Mouse (Mus musculus): Measurements from ENCODE around the gene Arhgef7.

Gene Arhgef7

DNA sequence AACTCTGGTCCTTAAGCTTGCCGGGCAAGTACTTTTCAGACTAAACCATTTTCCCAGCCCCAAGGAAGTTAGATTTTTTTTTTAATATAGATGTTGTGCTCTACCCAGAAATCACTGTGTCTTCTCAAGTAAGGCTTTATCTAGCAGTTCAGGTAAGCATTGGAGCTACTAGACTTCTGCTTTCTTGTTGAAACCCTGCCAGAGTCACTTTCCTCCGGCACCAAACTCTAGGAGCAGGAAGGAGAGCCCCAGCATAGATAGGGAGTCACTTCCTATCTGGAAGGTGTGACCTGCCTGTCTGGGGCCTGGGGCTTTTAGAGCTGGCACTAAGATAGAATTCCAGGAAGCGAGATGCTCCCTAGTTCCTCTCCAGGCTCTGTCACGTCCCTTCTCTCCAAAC, 10.3 kb upstream of the Arhgef7 start:
- DNase-seq (ENCODE audit: low spot score): no peak

DNA sequence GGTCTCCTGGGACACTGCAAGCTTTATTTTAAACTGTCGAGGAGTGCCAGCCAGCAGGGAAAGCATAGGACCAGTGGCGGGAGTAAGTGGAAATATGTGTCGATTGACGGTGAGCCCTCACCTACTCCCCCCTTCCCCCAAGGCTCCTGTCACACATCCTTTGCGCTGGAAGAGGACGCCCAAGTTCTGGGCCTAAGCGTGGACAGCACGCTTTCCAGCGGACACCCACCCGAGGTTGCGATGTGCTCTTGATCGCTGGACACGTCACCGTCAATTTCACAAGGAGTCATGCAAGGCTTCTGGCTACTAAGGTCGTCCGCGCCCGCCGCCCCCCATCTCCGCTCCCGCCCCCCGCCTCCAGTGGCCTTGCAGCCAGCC, 259 bp upstream of the Arhgef7 start:
- no peak for DNase-seq (ENCODE audit: low spot score)

DNA sequence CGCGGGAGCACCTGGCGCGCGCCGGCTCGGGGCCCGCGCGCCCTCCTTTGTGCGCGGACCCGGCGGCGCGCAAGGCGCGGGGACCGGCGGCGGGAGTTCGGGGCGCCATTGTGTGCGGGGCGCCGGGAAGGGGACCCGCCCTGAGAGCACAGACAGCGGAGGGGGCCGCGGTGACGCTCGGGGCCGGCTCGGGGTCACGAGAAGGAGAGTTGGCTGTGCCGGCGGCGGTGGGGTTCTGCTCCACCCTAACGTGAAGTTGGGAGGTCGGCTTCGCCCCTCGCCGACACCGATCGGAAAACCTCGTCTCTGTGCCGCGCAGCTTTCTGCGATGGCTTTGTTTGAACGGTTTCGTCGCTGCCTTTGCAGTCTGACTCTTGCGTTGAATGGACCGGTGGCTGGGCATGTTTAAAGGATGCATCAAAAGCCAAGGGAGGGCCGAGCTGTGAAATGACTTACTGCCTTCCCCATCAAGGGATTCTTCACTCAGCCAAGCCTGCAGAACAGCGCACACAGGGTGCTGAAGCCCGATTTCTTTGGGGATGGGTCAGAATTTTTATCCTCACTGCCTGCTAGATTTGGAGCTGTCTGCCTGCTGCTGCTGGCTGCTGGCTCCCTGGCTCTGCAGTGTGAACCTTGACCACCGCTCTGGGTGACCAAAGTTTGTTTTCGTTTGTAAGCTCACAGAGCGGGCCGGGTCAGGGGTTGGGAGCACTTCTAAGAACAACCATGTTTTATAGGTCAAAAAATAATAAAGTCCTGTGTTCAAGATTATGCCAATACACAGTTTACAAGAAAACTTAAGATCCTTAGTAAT, 1.2 kb downstream of the Arhgef7 start:
- DNase-seq (ENCODE audit: low spot score): peak; percentile 59

DNA sequence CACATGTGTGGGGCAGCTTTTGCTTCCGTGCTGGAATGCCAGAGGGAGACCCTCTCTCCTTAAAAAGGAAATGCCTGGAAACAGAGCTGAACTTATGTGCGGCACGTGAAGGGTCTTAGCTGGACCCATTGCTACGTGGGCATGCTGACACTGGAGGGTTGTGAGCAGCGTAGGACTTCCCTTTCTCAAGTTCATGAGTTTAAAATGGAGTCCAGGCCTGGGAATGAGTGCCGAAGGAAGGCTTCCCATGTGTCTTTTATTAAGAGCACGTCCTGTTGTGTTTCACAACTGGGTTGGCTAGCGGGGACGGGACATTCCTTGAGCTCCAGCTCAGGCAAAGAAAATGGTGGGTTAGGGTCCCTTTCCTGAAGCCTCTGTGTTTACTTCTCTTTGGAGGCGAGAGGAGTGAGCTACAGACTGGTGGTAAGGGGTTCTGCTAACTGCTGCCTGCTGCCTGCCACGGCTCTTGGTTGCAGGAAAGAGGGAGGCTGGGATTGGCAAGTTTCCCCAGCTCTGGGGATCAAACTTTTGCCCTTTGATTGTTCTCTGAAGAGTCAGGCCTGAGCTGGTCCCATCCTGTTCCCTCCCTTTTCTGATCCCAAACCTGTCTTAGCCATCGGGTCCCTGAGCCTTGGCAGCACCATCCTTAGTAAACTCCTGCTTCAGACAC, 2.9 kb downstream of the Arhgef7 start:
- no peak for DNase-seq (ENCODE audit: low spot score)

DNA sequence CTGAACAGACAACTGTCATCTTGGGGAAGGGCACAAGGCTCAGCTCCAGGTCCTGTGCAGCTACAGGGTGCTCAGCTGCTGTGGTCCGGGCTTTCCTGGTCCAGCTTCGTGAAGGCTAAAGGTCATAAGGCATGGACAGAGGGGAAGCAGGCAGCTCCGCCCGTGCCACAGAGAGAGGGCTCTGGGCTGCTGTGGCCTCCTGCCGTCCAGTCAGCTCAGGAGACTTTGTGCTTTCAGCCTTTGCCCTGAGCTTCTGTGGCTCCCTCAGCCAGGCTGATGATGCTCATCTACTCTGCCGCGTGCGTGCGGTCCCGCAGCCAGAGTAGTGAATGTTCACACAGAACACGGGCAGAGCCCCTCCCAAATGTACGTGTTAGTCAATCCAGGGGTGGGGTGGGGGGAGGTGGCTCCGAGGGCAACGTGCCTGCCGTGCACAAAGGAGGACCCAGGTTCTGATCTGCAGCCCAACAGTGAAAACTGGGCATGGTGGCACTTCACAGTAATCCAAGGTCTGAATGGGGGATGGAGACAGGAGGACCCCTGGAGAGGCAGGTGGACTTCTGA, 8.2 kb downstream of the Arhgef7 start:
- DNase-seq (ENCODE audit: low spot score): no peak

DNA sequence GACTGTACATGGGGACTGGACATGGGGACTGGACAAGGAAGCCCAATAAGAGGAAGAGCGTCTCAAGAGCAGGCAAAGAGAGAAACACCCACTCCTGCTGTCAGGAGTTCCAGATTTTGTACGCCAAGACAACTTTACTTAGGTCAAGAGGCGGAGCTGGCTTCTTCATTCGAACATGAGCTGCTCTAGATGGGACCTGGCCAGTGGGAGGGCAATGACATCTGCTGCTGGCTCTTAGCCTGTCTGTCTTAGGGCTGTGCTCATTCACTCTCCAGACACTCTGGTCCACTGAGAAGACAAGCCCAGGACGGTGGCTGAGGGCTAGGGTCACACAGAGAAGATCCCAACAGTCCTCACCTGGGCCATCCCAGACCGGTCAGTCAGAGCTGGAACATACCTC, 9.6 kb downstream of the Arhgef7 start:
- DNase-seq (ENCODE audit: low spot score): no peak

DNA sequence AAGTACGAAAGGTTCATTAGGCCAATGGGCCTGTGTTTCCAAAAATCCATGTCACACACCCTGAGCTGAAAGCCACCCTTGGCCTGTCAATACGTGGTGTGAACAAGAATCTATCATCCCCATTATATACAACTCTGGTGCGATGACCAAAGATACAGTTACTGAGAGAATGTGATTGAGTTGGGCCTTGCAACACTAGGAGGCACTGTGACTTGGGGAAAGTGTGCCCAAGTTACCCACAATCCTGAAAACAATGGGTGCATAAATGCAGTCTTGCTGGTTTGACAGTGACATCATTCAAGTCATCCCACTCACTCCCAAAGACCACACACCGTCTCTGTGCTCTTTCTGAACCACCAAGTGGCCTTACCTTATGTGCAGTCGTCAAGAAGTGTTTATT, 11.6 kb downstream of the Arhgef7 start:
- no peak for DNase-seq (ENCODE audit: low spot score)

DNA sequence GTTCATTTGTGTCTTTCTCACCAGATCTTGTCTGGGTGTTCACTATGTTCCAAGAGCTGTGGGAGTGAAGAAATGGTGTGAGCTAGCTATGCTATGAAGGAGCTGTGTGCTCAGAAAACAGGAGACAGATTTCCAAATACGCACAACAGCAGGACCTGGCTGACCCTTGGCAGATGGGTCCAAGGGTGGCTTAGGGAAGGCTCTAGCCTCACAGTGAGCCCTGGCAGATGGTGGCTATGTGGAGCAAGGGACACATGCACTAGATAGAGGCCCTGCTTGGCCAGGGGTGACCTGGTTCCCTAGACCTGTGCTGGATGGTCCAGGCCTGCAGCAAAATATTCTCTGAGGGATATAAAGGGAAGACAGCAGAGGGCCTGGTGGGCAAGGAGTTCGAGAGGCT, 13.3 kb downstream of the Arhgef7 start:
- DNase-seq (ENCODE audit: low spot score): peak; percentile 33

DNA sequence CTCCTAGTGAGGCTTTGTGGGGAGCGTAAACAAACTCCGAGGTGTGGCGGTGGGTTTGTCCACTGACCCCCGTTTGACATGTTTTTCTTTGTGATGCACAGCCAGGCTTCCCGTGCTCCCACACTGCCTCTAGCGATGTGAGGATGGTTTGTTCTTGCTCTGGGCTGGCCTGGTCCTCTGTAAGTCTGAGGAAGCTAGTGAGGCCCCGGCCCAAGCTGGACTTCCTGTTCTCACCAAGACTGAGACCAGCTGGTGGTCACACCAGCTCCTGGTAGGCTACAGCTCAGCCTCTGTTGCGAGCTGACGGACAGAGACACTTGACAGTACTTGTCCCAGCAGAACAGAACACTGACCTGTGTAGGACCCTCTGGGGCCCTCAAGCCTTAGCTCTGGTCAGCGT, 16.1 kb downstream of the Arhgef7 start:
- DNase-seq (ENCODE audit: low spot score): no peak

DNA sequence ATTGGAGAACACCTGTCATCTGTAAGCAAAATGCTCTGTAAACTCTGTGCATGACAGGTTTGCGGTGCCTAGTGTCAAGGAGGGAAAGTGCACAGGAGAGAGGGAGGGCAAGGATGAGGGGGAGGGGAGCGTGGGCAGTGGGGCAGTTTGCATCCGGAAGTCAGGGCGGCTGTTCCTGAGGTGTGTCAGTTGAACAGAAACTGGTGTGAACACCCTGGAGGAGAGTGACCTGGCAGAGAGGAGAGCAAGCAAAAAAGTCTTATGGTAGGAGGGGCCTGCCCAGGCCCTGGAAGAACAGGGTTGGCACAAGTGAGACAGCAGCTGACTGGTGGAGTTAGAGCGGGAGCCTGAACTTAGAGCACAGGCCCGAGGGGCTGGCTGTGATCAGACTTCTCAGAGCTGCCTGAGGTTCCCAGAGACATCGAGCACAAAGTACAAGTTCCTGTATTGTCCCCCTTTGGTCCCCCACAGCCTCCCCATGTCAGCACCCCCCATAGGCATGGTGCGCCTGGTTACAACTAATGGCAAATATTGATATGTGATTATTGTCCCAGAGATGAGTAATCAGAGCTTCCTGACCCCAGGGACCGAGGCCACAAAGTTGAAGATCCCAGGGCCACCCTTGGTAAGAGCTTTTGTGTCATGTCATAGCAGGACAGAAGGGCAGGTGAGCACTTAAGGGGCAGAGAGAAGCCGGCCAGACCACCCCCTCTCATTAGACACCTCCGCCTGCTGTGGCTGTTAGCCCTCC, 19.5 kb downstream of the Arhgef7 start:
- DNase-seq (ENCODE audit: low spot score): no peak

DNA sequence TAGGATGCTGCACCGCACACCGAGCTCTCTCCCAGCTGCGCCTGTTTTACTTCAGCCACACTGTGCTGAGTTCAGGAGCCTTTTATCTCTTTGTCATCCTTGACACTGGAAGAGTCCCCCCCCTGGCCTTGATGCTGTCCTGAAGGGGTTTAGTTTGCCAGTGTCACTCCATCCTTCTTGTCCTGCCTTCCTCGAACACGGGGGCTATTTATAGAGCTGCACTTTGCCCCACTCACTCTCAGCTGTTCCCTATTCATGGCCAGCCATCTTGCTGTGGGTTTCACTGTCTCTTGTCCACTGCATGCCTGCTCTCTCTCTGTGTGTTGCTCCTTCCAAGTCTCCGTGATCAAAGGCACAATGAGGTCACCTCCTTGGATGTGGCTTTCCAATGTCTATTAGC, 22.0 kb downstream of the Arhgef7 start:
- DNase-seq (ENCODE audit: low spot score): no peak

DNA sequence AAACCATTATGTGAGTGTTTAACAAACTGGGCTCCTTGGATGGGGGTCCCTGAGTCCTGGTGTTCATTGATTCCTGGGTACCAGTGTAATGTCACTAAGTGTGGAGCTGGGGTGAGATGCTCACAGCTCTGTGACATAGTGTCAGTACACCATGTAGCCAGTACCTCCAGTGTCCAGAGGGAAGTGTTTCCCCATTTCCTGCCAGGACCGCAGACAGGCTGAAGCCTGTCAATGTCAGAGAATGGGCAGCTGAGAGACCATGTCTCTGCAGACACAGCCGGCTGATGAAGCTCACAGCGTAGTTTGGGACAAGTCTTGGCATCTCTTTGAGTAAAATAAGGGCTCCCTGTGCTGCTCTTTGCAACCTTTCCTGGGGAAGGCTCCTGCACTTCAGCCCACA, 24.8 kb downstream of the Arhgef7 start:
- no peak for DNase-seq (ENCODE audit: low spot score)

DNA sequence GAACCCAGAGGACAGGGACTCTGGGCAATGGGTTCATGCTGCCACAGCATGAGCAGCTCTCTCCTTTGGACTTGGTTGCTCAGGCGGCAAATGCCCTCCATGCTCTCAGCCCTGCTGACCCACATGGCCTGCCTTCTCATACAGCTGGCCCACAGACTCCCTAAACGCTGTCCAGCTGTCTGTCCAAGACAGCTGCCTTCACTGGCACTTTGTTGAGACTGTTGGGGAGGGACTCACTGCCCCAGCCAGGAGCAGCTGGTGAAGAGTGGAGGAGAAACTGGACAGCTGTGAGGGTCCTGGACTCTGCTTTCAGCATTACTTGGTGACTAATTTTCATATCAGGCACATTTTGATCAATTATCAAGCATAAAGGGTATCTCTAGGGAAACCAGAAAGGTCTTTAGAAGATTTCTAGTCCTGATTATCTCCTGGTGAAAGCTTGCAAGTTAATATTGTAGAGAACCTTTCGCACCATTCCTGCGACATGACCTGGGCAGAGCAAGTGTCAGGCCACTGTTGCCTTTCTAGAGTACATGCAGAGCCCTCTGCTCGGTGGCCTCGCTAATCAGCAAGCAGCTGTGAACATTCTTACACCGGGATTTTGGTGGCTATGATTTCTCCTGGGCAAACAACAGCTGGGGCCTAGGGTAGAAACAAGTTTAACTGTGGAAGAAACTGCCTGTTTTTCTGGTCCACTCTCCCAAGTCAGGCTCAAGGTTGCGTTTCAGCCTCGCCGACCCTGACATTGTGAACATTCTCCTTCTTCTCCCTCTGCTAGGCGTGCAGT, 25.8 kb downstream of the Arhgef7 start:
- DNase-seq (ENCODE audit: low spot score): no peak

DNA sequence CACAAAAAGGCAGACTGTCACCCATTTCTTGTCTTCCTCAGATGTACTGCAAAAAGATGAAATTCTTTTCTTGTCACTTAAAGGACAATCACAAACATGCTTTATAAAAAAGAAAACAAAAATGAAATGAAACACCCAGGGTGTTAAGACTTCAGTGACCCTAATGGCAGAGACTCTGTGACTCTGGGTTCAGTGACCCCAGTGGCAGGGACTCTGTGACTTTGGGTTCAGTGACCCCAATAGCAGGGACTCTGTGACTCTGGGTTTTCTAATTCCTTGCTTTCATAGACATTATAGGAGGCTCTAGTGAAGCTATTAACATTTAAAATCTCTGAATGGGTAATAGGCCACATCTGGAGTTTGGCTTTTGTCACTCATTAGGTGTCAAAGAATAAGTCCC, 27.2 kb downstream of the Arhgef7 start:
- no peak for DNase-seq (ENCODE audit: low spot score)

DNA sequence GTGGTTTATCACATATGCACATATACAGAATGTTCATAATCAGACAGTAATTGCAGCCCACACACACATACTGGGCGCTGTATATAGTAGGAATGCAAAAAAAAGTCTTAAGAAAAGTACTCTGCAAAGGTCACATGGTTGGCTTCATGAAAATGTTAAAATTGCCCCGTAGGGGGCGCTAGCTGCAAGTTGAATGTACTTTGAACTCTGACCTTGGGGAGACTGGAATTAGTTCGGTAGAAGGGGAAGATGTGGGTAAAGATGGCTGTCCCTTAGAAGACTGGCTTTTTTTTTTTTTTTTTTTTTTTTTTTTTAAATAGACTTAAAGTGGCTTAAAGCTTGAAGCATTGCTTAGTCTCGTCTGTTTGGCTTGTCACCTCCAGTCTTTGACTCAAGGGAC, 28.4 kb downstream of the Arhgef7 start:
- peak; percentile 84 for DNase-seq (ENCODE audit: low spot score)

DNA sequence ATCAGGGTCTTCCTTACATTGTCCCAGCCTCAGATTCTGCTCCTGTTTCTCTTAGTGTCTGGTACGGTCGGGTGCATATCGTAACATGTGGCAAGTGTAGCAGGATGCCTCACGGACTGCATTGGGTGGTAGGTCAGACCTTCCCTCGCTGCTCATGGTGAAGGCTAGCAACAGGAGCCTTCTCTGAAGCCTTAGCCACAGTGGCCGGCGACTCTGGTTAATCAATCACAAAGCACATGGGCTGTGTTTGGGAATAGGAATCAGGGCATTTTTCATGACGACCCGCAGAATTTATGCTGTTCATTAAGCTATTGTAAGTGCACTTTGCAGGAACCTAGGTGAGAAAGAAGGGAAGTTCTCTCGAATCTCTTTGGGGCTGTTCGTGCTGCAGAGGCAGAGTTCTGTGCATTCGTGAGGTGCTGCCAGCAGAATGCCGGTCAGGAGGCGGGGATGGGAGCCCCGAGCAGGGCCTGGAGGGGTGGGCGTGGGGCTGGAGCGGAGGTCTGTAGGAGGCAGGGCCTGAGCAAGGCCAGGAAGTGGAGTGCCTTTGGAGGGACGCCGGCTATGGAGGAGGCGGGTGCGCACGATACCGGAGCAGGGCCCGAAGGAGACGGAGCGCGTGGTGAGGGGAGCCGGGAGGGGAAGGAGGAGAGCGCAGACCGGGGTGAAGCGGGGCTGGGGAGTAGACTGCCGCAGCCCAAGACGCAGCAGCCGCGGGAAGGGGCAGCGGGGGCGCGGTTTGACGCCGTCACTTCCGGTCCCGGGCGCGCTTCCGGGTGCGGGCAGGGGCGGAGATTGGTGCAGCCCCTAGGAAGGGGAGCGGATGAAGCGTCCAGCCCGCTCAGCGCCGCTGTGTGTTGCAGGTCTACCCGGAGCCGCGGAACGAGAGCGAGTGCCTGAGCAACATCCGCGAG, 30.3 kb downstream of the Arhgef7 start:
- DNase-seq (ENCODE audit: low spot score): peak; percentile 91

DNA sequence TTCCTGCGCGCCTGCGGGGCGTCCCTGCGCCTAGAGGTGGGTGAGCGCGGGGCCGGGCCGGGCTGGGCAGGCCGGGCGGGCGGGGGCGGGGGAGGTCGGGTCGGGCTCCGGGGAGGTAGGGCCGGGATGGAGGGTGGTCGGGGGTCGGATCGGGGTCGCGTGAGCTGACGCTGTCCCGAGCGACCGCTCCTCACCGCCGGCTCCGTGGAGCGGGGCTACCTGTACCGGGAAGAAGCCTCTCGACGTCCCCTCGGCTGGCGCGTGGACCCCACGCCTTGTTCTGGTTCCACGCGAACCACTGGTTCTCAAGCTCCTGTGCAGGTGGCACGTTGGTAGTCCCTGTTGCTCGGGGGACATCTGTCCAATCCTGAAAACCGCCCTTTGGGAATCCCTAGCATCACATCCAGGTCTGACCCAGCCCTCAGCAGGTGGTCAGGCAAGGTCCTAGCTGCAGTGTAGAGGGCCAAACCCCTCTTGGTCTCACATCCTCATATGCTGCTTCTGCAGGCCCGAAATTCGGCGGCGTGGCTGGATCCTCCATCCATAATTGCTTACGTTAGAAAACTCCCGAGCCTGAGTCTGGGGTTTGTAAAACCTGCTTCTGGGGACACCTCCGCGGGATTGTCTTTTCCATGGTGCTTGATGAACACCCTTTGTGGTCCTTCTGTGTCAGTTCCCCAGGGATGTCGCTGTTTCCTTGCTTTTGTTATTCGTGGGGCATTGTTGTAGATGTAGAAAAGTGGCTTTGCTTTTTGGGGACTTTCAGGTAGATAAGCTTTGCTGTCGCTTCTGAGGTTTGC, 31.2 kb downstream of the Arhgef7 start:
- peak; percentile 16 for DNase-seq (ENCODE audit: low spot score)

DNA sequence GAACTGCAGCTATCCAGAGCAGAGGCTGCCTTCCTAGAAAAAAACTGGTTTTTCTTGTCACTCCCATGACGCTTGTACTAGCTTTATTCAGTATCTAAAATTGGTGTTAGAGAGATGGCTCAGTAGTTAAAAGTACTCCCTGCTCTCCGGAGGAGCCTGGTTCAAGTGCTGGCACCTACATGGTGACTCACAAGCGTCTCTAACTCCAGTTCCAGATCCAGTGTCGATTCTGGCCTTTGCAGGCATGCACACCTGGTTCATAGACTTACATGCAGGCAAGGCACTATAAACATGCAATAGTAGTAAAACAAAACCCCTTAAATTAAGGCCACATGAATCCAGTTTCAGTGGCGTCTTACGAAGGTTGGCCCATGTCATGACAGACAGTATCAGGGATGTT, 34.0 kb downstream of the Arhgef7 start:
- no peak for DNase-seq (ENCODE audit: low spot score)

DNA sequence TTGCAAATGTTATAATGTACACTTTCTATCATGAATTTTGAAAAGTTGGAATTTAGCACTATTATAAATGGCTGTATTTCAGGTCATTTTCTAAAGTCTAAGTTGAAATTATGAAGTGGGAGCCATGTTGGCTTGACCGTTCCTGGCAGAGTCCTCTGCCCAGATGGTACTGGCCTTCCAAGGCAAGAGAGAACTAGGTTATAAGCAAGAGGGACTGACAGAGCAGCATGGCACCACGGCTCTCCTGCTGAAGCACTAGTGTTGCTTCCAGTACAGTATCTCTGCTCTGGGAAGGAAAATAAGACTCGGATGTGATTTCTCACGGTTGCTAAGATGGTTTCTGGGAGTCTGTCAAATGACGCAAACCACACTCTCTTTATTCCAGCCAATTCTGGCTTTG, 34.5 kb downstream of the Arhgef7 start:
- DNase-seq (ENCODE audit: low spot score): no peak

DNA sequence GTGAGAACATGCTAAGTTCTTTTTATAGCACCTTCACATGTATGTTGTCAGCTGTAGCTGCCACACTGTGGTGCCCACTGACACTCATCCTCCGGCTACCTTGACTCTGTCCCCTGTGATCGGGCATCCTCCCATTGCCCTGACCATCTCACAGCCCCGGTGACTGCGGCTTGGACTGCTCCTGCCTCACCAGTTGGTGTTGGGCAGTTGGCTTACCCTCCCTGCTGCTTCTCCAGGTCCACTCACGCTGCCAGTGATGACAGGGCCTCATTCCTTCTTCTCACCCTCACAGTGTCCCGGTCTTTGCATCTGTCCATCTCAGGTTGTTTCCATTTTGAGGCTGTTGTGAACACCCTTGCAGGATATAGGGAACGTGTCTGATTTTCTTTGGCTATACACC, 35.3 kb downstream of the Arhgef7 start:
- DNase-seq (ENCODE audit: low spot score): no peak

Data from retina, embryonic 14.5 days (tissue).